Mouse (Mus musculus): ENCODE data around the gene Fdxacb1. TPM values are rescaled to one million over a fixed set of nuclear protein-coding genes. Genes with fewer than 3 reads are reported as not detected.

Gene Fdxacb1
- polyA plus RNA-seq, 1 experiment from 2014 or later, result 11.7 TPM

Other genes starting within 250 kb of the Fdxacb1 start
- 85.1 and 91.8 TPM in 2 replicates for gene Pts, start 239.5 kb upstream of the Fdxacb1 start, polyA plus RNA-seq (2015; fragmentation: Nextera tagmentation; extraction: Ambion mirVana)
- gene Il18, start 213.4 kb upstream of the Fdxacb1 start, polyA plus RNA-seq (2015; fragmentation: Nextera tagmentation; extraction: Ambion mirVana), result 21.1 and 24.3 TPM in 2 replicates
- 2.0 and 2.2 TPM in 2 replicates for gene Bco2, start 213.1 kb upstream of the Fdxacb1 start, polyA plus RNA-seq (2015; fragmentation: Nextera tagmentation; extraction: Ambion mirVana)
- gene Tex12, start 206.9 kb upstream of the Fdxacb1 start, polyA plus RNA-seq (2015; fragmentation: Nextera tagmentation; extraction: Ambion mirVana), result 0.13 TPM in 1 of 2 replicates, not detected in the other
- 380 and 381 TPM in 2 replicates for gene Sdhd, start 164.4 kb upstream of the Fdxacb1 start, polyA plus RNA-seq (2015; fragmentation: Nextera tagmentation; extraction: Ambion mirVana)
- 204 and 234 TPM in 2 replicates for gene Timm8b, start 164.3 kb upstream of the Fdxacb1 start, polyA plus RNA-seq (2015; fragmentation: Nextera tagmentation; extraction: Ambion mirVana)
- gene Pih1d2, start 150.9 kb upstream of the Fdxacb1 start, polyA plus RNA-seq (2015; fragmentation: Nextera tagmentation; extraction: Ambion mirVana), result 3.7 and 3.9 TPM in 2 replicates
- 15.5 and 18.2 TPM in 2 replicates for gene Nkapd1, start 150.8 kb upstream of the Fdxacb1 start, polyA plus RNA-seq (2015; fragmentation: Nextera tagmentation; extraction: Ambion mirVana)
- gene Dlat, start 108.5 kb upstream of the Fdxacb1 start, polyA plus RNA-seq (2015; fragmentation: Nextera tagmentation; extraction: Ambion mirVana), result 40.5 and 49.8 TPM in 2 replicates
- 8.7 and 9.7 TPM in 2 replicates for gene Dixdc1, start 28.7 kb upstream of the Fdxacb1 start, polyA plus RNA-seq (2015; fragmentation: Nextera tagmentation; extraction: Ambion mirVana)
- gene 2310030G06Rik, start 21.7 kb upstream of the Fdxacb1 start, polyA plus RNA-seq (2015; fragmentation: Nextera tagmentation; extraction: Ambion mirVana), result 13.6 and 14.2 TPM in 2 replicates
- gene Cryab, start 16.9 kb upstream of the Fdxacb1 start, polyA plus RNA-seq (2015; fragmentation: Nextera tagmentation; extraction: Ambion mirVana), result 104 and 143 TPM in 2 replicates
- gene Hspb2, start 15.9 kb upstream of the Fdxacb1 start, polyA plus RNA-seq (2015; fragmentation: Nextera tagmentation; extraction: Ambion mirVana), result 9.0 and 27.1 TPM in 2 replicates
- 36.7 and 40.5 TPM in 2 replicates for gene Alg9, start 6.8 kb downstream of the Fdxacb1 start, polyA plus RNA-seq (2015; fragmentation: Nextera tagmentation; extraction: Ambion mirVana)
- 28.5 and 31.1 TPM in 2 replicates for gene 1110032A03Rik, start 7.3 kb downstream of the Fdxacb1 start, polyA plus RNA-seq (2015; fragmentation: Nextera tagmentation; extraction: Ambion mirVana)
- 79.3 and 87.5 TPM in 2 replicates for gene Ppp2r1b, start 77.1 kb downstream of the Fdxacb1 start, polyA plus RNA-seq (2015; fragmentation: Nextera tagmentation; extraction: Ambion mirVana)
- gene Sik2, start 240.8 kb downstream of the Fdxacb1 start, polyA plus RNA-seq (2015; fragmentation: Nextera tagmentation; extraction: Ambion mirVana), result 20.5 and 20.7 TPM in 2 replicates

All from stomach, embryonic 16.5 days (tissue).